Mouse (Mus musculus) testis, postnatal 10 days (tissue): ENCODE data around the gene Gdi1.
"Not testable (repeated sequence)": the region's sequence is repeated elsewhere in the genome, so short reads cannot be mapped to it uniquely, and the experiment has no call there.

Experiments
- DNase-seq: peaks from one replicate; pipeline ENCODE4 v3.0.0; 2021; ENCODE audit warnings: low spot score

Gene Gdi1

DNA sequence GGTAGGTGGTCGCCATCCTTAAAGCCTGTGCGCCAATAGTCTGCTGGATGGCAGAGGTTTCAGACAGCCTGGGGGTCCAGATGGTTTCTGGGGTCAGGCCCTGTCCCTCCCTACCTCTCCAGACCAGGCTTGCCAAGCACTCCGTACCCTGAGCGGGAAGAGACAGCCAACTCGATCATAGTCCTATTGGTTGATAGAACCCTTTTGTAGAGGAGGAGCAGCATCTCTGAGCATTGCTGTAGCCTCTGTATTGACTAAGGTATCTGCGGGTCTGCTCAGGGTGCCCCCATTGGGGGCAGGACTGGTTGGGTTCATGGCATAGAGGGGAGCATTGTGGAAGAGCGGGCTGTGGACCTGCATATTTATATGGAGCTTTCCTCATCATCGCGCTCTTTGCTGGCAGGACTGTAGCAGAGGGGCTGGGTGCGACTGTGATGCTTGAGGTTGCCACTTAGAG, 24.4 kb downstream of the Gdi1 start:
- no peak for DNase-seq

DNA sequence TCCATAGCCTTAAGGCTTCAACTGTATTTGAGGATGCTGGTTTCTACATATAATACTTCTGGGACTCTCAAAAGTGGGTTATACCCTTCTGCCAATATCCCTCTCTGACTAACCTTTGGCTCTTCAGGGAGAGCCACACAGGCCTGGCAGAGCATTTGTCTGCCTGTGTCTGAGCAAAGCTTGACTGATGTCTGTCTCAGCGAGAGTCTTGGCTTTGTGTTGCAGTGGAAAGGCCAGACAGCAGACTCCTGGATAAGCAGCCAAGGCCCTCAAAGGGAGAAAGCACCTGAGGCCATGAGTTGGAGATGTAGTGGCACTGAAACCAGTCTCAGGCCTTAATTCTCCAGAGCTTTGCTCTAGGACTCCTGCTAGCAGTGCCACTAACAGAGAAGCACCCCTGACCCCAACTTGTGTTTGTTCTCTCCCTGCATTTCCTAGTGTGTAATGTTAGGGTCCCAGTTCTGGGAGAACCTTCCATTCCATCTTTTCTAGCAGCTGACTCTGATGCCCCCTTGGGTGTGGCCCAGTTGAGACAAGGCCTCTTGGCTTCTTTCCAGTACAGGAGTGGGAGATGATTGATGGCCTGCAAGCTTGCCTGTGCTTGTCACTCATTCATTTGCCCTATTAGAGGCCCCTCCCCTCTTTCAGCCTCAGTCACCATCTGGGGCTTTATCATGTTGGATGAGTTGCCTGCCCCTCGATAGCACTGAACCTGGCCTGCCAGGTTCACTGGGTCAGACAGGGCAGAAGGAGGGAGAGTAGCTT, 25.6 kb downstream of the Gdi1 start:
- DNase-seq = no peak

DNA sequence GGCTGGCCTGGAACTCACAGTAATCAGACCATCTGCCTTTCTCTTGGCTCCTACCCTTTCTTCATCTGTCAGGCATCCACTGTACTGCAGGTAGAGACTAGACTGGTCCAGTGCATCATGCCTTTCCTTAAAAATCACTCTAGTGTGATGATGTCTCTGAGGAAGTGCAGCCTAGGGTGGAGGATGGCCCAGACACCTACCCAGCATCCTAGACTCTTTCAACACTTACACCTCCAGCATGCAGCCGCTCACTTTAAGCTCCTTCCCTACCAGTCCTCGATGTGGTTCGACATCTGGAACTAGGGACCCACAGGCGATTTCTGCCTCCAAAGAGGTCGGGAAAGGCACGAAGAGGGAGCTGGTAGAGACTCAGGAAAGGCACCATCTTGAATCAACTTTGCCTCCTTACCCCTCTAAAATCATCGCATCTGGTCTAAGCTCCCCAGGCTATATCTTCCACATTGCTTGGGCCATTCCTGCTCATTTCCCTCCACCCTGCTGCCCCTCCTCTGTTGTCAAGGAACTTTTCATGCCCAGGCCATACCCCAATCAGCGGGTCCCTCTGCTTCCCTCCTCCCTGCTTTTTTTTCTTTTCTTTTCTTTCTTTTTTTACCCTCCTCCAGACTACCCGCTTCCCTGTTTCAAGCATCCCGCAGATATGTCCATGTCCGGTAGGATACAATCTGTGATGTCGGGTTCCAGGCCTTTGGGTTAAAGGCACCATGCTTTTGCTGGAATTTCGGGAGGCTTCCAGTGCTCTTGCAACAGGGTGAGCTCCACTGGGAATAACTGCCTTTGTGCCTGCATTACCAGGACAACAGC, 48.1 kb downstream of the Gdi1 start:
- DNase-seq = no peak

DNA sequence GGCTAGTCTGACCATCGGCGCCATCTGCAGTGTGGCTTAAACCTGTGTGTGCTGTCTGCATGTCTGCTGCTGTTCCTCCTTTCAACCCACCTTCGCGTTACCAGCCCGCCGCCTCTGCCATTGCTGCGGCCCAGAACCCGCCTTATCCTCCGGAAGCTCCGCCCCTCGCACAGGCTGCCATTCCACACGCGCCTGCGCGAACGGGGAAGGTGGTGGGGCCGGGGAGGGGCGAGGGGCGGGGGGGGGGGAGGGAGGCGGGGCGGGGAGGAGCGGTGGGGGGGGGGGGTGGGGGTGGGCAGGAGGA, 48.6 kb downstream of the Gdi1 start, which contains the start of gene Lage3:
Gene Lage3, minus strand, starts transcription at position 152 of the 304 bp plus-strand sequence.
- peak; percentile 86 for DNase-seq

GRCm38 (mm10) chrX:74357069-74357468, 52.3 kb downstream of the Gdi1 start:
- DNase-seq = not testable (repeated sequence)

GRCm38 (mm10) chrX:74359171-74359570, 54.4 kb downstream of the Gdi1 start:
- no peak for DNase-seq
